Mouse (Mus musculus) natural killer cell, adult 2 months (primary cell): Measurements from ENCODE around the gene Gm29564.
"Not testable (repeated sequence)": the region's sequence is repeated elsewhere in the genome, so short reads cannot be mapped to it uniquely, and the experiment has no call there.

Experiments used
- DNase-seq, 2 experiments: peaks; one replicate each; pipeline ENCODE4 v3.0.0; 2022; ENCODE audit warnings: low spot score in 2 of 2

Gm29564 gene

GRCm38 (mm10) chrY:78212693-78213092 lies at the start of gene Gm29564:
Gene Gm29564 (plus strand): TSS chrY:78212993.
- not testable (repeated sequence) for DNase-seq
